Mouse (Mus musculus) kidney, adult 2 months (tissue): Measurements from ENCODE around the gene Krt6a. TPM values are rescaled to one million over a fixed set of nuclear protein-coding genes. Genes with fewer than 3 reads are reported as not detected.

Source experiments
- DNase-seq: peaks from one replicate; pipeline ENCODE4 v3.0.0; 2021
- H3K27ac ChIP-seq: fragments of 200-500 bp; 2 replicates; pipeline ENCODE4 v1.5.1; 2012; ENCODE audit warnings: low read depth, low read length, control low read depth, inconsistent platforms; ENCODE audit not compliant: insufficient read depth
- H3K27me3 ChIP-seq: fragments of 200-500 bp; replicated peaks from 2 replicates; pipeline ENCODE4 v1.6.1; 2012; ENCODE audit warnings: mild to moderate bottlenecking, moderate library complexity, low read length, inconsistent platforms; ENCODE audit not compliant: control insufficient read depth, insufficient read depth
- H3K36me3 ChIP-seq: fragments of 200-500 bp; 2 replicates; pipeline ENCODE4 v1.6.1; 2012; ENCODE audit warnings: mild to moderate bottlenecking, moderate library complexity, low read length, inconsistent platforms; ENCODE audit not compliant: control insufficient read depth, insufficient read depth
- H3K4me1 ChIP-seq: fragments of 200-500 bp; 2 replicates; pipeline ENCODE4 v1.6.1; 2011; ENCODE audit warnings: low read length; ENCODE audit not compliant: control insufficient read depth, insufficient read depth
- H3K4me3 ChIP-seq: fragments of 200-500 bp; 2 replicates; pipeline ENCODE4 v1.5.1; 2011; ENCODE audit warnings: mild to moderate bottlenecking, low read depth, low read length, control low read depth; ENCODE audit not compliant: insufficient read depth
- CTCF ChIP-seq: fragments of 200-500 bp; conservative IDR thresholded peaks from 2 replicates; pipeline ENCODE4 v1.5.1; 2011; ENCODE audit warnings: low read depth, mild to moderate bottlenecking, control low read depth, low read length, moderate library complexity, mixed read lengths; ENCODE audit not compliant: insufficient read depth, insufficient read length
- POLR2A ChIP-seq: fragments of 200-500 bp; IDR thresholded peaks from one replicate; pipeline ENCODE4 v1.6.1; 2011; ENCODE audit warnings: low read depth, low read length, control low read depth
- WGBS: fragments of 180-500 bp; shearing (Covaris S2); methylation state at CpG from one replicate; pipeline ENCODE4 v1.1.7; 2018; 5-methylcytosine and 5-hydroxymethylcytosine counted together
- polyA plus RNA-seq: library from polyadenylated mRNA; depleted of rRNA; stranded (reverse); fragments of >200 nt; gene quantifications from 2 replicates; pipeline ENCODE4 v1.2.3, GENCODE M21; 2012; rRNA removed

Krt6a gene
- polyA plus RNA-seq, 1 experiment = not detected

GRCm38 (mm10) chr15:101647280-101647679 lies 46.8 kb downstream of the Krt6a start, which contains the start of gene Gm5478:
Gene Gm5478 (minus strand): TSS chr15:101647380.
- no peak for DNase-seq
- no peaks in the 10 kb centered on the region for H3K4me1 ChIP-seq
- 74% methylated on average over 3 of the region's 3 CpGs for WGBS
- no peak within 1 kb of the TSS for H3K27ac ChIP-seq
- H3K4me3 ChIP-seq = no peak within 1 kb of the TSS
- TF ChIP-seq POLR2A = no peak
- no peak for TF ChIP-seq CTCF
- no peaks in the 10 kb centered on the region for H3K27me3 ChIP-seq
- H3K36me3 ChIP-seq = no peaks in the 10 kb centered on the region

Other genes starting within 250 kb of the Krt6a start
- gene Krt88, start 246.6 kb downstream of the Krt6a start, polyA plus RNA-seq = 0.18 TPM in 1 of 2 replicates, not detected in the other
- gene Krt81, start 230.6 kb downstream of the Krt6a start, polyA plus RNA-seq = not detected in 2 replicates
- not detected in 2 replicates for gene Krt86, start 220.8 kb downstream of the Krt6a start, polyA plus RNA-seq
- gene Krt83, start 202.8 kb downstream of the Krt6a start, polyA plus RNA-seq = 0.08 TPM in 1 of 2 replicates, not detected in the other
- gene Gm49425, start 177.0 kb downstream of the Krt6a start, polyA plus RNA-seq = not detected in 2 replicates
- gene Krt84, start 161.5 kb downstream of the Krt6a start, polyA plus RNA-seq = not detected in 2 replicates
- not detected in 2 replicates for gene Krt82, start 143.6 kb downstream of the Krt6a start, polyA plus RNA-seq
- gene Krt90, start 131.4 kb downstream of the Krt6a start, polyA plus RNA-seq = not detected in 2 replicates
- not detected in 2 replicates for gene Krt75, start 120.4 kb downstream of the Krt6a start, polyA plus RNA-seq
- gene Gm5414, start 66.1 kb downstream of the Krt6a start, polyA plus RNA-seq = not detected in 2 replicates
- gene Gm5478, start 46.9 kb downstream of the Krt6a start, polyA plus RNA-seq = not detected in 2 replicates
- gene Krt6b, start 14.0 kb downstream of the Krt6a start, polyA plus RNA-seq = not detected in 2 replicates
- 2.6 and 4.6 TPM in 2 replicates for gene Krt5, start 18.6 kb upstream of the Krt6a start, polyA plus RNA-seq
- not detected in 2 replicates for gene Krt71, start 48.8 kb upstream of the Krt6a start, polyA plus RNA-seq
- gene Krt72, start 92.2 kb upstream of the Krt6a start, polyA plus RNA-seq = not detected in 2 replicates
- not detected in 2 replicates for gene Krt73, start 108.0 kb upstream of the Krt6a start, polyA plus RNA-seq
- gene Krt2, start 123.9 kb upstream of the Krt6a start, polyA plus RNA-seq = not detected in 2 replicates
- gene Krt1, start 156.5 kb upstream of the Krt6a start, polyA plus RNA-seq = 0.05 and 0.11 TPM in 2 replicates
- gene Krt77, start 175.4 kb upstream of the Krt6a start, polyA plus RNA-seq = not detected in 2 replicates
- gene Krt76, start 198.6 kb upstream of the Krt6a start, polyA plus RNA-seq = not detected in 2 replicates
- 0.18 TPM in 1 of 2 replicates, not detected in the other for gene Krt4, start 230.4 kb upstream of the Krt6a start, polyA plus RNA-seq
- 0.33 and 0.37 TPM in 2 replicates for gene Krt79, start 246.0 kb upstream of the Krt6a start, polyA plus RNA-seq